In the genomic region with DNA sequence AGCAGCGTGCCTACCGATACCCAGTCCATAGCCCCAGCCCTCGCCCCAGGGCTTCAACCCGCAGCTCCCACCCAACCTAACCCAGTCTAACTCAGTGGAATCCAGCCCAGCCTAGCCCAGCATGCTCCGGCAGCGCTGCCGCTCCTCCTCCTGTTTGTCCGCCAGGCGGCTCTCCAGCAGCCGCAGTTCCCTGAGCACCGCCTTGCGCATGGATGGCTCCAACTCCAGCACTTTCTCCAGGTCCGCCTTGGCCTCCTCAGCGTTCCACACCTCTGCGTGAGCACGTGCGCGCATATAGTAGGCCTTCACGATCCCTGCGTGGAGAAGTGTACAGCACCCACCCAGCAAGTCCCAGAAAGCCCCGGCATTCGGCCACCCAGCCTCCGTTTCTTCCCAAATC, we compare ENCODE assay signal across 8 mouse cellular contexts. TPM values are rescaled to one million over a fixed set of nuclear protein-coding genes. Genes with fewer than 3 reads are reported as not detected.
A peak's percentile ranks its signal among the peaks of the same experiment; 100 is the strongest.
DNase-seq lines count a peak whose midpoint lies in the region.

No protein-coding gene starts in this region.

- peak; percentile 35 for DNase-seq in adrenal gland, postnatal 25 days
- DNase-seq in adrenal gland, postnatal 4 days (ENCODE audit: low spot score in 2 of 2) = no peak
- DNase-seq in left cerebral cortex, adult 18-20 months (ENCODE audit: low spot score in 2 of 2) = peak; percentile 58 to 61
- no peak for DNase-seq in left cerebral cortex, adult 9 months (ENCODE audit: low spot score in 2 of 2)
- peak; percentile 58 for DNase-seq in embryo, embryonic 9.5 days (ENCODE audit: extremely low spot score)
- peak; percentile 53 for DNase-seq in kidney, postnatal 14 days
- peak; percentile 70 for DNase-seq in retina, embryonic 14.5 days (ENCODE audit: low spot score)
- DNase-seq in thymus, postnatal 25 days = no peak

RNA-seq across cellular contexts. Expression of a gene that starts 8.2 kb away (rescaled TPM):
- total RNA-seq in adrenal gland, postnatal 25 days (2021) = 0.18 TPM in 1 of 2 replicates, not detected in the other
- under 1 TPM; 0.56 to 0.76 TPM for total RNA-seq in adrenal gland, postnatal 4 days (2021)
- not detected for total RNA-seq in left cerebral cortex, adult 18-20 months (2021)

RNA-seq across cellular contexts. Expression of a gene that starts 12.7 kb away (rescaled TPM):
- total RNA-seq in adrenal gland, postnatal 25 days (2021) = 8.4 and 13.2 TPM in 2 replicates
- 10 to 100 TPM; 29.6 to 30.3 TPM for total RNA-seq in adrenal gland, postnatal 4 days (2021)
- total RNA-seq in left cerebral cortex, adult 18-20 months (2021) = not detected

Comparison
In these comparisons a context has a peak if more than half of its experiments do, and no peak if none do; other contexts are left out.
1. DNase-seq: peak in adrenal gland, postnatal 25 days (single experiment), left cerebral cortex, adult 18-20 months (2 of 2), embryo, embryonic 9.5 days (single experiment), kidney, postnatal 14 days (single experiment) and retina, embryonic 14.5 days (single experiment); none in adrenal gland, postnatal 4 days (0 of 2), left cerebral cortex, adult 9 months (0 of 2) and thymus, postnatal 25 days (single experiment).